Mouse (Mus musculus) mesoderm, embryonic 11.5 days (tissue): ENCODE data around the gene Exoc2.

Source experiments
- DNase-seq: peaks from one replicate; pipeline ENCODE4 v3.0.0-alpha.2; 2012; ENCODE audit warnings: low read depth, low spot score

The Exoc2 gene

GRCm38 (mm10) chr13:30973501-30974246 lies at the start of gene Exoc2, which contains the start of gene Gm5447:
TSS of gene Exoc2 (minus strand) at chr13:30974093.
TSS of gene Gm5447 (plus strand) at chr13:30974204.
- peak; percentile 89 for DNase-seq

DNA sequence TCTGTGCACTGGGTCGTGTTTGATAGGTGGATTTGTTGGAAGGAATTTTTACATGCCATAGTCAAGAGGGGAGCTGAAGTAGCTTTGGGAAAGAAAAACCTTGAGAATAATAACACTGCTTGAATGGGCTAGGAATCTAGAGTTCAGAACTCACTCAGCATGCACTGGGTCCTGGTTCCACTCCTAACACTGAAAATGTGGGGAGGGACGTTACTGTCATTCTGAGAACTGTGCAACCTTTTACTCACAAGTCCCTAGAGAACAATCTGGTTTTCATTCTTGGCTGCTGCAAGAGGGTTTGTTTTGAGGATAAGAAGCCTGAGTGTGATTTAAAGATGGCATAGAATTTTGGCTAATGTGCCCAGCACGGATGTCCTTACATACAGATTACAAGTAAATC lies 49.8 kb upstream of the Exoc2 start:
- no peak for DNase-seq

GRCm38 (mm10) chr13:31021927-31022326 lies 48.0 kb upstream of the Exoc2 start:
- DNase-seq, result no peak

- DNase-seq, result no peak
These were observed 47.6 kb upstream of the Exoc2 start for GRCm38 (mm10) chr13:31021514-31021913.

DNA sequence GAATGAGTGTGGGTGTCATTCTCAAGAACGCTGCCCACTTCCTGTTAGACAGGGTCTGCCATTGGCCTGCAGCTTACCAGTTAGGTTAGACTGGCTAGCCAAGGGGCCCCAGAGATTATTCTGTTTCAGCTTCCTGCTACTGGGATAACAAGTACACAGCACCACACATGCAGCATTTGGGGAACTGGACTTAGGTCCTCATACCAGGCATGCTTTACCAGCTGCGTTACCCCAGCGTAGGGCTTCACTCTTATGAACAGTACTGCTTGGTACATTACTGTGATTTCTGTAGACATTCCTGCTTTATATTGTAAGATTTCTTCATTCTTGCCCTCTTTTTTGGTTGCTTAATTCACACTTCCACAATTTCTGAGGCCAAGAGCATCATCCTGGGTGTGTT lies 43.7 kb upstream of the Exoc2 start:
- DNase-seq, result no peak

DNA sequence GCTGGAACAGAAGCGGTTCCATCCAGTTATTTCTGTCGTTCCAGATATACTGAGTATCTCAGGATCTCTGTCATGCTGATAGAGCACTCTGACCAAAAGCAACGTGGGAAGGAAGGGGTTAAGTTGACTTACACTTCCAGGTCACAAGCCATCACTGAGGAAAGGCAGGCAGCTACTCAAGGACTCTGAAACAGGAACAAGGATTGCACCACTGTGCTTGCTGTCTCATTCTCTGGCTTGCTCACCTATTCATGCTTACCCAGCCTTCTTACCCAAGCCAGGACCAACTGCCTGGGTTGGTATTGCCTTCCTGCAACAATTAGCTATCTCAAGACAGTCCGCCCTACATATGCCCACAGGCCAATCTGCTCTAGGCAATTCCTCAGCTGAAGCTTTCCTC lies 31.1 kb upstream of the Exoc2 start:
- DNase-seq, result no peak

DNA sequence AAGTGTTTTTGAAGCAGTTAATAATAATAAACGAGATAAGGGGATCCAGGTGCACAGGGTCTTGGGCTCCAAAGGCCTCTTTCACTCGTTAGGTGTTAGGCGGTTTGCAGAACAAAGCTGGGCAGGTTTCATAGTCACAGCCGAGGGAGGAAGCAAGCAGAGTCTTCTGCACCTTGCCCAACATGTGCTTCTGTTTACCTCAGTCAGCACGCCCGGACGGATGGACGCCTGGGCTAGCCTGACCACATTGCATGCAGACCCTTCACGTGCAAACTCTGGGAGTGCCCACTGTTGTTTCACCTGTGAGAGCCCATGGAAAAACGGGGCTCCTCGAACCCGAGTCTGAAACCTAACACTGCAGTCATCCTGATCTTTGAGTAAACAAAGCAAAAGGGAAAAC lies 30.6 kb upstream of the Exoc2 start:
- DNase-seq, result no peak

GRCm38 (mm10) chr13:30999799-31000198 lies 25.9 kb upstream of the Exoc2 start:
- no peak for DNase-seq

- no peak for DNase-seq
These were observed 23.8 kb upstream of the Exoc2 start for GRCm38 (mm10) chr13:30997526-30998253.

DNA sequence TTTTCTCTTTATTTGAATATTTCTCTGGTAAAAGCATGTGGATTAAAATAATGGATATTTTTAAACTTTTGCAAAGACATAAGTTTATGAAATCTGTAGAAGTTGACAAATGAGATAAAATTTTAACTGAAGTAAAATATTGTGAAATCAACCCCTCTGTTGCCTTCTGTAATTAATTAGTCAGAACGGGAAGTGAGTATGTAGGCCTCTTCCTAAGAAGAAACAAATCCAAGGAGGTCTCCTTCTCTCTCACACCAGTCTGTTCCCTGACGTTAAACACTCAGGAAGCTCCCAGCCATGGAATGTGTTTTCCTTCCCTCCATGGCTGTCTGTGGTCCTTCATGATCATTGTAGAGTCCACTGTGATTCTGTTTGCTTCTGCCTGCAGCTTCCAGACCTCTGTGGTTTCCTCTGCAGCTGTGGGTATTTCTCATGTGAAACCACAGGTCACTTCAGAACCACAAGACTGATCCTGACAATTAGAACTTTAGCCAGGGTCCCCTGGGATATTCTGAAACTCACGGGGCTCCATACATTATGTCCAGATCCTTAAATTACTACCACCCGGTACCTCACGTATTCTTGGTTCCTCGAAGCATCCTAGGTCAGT lies 20.5 kb upstream of the Exoc2 start:
- DNase-seq, result no peak

DNA sequence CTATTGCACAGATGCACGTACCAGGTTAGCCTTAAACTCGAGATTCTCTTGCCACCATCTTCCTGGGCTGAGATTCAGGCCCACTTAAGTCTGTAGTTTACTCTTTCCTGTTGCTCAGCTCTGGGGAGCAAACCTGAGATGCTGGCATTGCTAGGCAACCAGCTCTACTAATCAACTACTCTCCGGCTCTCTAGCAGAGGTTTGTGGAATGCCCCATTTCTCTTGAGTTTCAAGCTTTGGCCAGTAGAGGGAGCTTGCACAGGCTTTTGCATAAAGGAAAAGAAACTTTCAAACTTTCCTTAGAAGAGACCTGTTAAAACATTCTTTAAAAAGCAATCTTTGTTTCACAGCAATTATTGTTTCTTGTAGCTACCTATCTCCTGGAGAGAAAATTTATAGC lies 19.9 kb upstream of the Exoc2 start:
- peak; percentile 78 for DNase-seq

- DNase-seq, result no peak
These were observed 16.3 kb upstream of the Exoc2 start for GRCm38 (mm10) chr13:30990233-30990632.

GRCm38 (mm10) chr13:30989710-30990109 lies 15.8 kb upstream of the Exoc2 start:
- DNase-seq, result no peak

GRCm38 (mm10) chr13:30987686-30988085 lies 13.8 kb upstream of the Exoc2 start:
- no peak for DNase-seq

GRCm38 (mm10) chr13:30986934-30987455 lies 13.1 kb upstream of the Exoc2 start:
- no peak for DNase-seq

DNA sequence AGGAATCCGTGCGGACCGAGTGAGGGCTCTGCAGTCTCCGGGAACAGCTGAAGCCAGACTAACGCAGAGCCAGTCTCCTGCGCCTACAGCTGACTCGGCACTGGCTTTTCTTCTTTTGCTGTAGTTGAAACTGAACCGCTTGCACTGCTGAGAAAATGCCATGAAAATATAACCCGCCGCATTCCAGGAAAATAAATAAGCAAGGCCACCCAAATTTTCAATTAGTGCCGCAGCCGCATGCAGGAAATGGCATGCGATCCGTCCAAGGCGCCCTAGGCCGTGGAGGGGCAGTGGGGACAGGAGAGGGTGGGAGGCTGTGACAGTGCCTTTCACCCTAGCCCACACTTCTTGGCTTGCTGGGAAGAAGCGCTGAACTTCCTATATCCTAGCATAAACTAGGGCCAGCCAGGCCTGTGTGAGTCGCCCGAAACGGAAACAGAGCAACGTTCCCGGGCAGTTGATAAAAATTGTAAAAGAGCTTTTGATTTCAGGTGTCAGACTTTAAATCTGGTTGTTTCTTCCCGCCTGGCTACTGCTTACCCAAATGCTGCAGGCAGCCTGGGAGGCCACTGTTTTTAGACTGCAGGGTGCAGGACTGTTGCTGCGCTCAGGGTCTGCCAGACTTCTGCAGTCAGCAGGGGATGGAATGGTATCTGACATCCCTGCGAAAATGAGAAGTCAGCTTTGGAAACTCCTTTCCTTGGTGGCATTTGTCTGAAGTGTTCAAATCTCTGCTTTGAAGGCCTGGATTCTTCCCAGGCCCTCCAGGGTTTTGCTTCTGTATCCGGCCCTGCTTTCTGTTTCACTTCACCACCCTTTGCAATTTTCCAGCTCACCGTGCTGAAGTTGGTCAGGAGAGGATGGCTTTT lies 11.9 kb upstream of the Exoc2 start:
- DNase-seq, result peak; percentile 41

- no peak for DNase-seq
These were observed 11.3 kb upstream of the Exoc2 start for GRCm38 (mm10) chr13:30985275-30985597.

DNA sequence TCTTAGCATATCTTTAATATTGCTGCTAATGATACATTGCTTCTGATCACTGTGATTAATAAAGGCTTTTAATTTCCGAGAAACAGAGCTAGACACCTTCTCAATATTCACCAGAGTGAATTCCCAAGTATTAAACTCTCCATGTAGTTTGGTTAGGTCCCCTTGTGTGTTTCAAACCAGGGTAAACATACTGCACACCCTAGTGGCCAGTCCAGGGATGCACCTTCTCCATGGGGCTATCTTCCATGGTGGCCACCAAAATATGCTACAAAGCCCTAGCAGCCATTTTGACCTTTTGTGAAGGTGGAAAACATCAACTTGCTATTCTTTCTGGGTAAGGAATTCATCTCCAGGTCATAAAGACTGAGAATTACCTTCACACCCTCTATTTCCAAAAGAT lies 7.8 kb upstream of the Exoc2 start:
- no peak for DNase-seq

DNA sequence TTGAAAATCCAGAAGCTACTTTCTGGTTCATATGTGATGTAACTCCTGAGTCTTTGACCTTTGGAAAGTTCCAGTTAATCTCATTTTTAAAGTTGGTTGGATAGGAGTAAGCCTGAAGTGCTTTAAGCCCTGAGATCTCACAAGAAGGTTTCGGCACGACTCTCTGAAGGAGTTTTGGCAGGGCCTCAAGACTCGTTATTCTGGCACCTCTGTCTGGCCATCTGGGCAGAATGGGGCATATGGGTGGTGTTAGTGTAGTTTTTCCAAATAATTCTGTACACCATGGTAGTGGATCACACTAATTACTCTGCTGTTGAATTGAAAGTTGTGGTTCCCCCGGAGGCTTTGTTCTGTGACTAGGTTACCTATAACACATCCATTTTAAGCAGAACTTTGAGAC lies 4.3 kb upstream of the Exoc2 start:
- no peak for DNase-seq

- no peak for DNase-seq
These were observed 2.7 kb upstream of the Exoc2 start for GRCm38 (mm10) chr13:30976536-30977084.

- no peak for DNase-seq
These were observed 346 bp upstream of the Exoc2 start for GRCm38 (mm10) chr13:30974247-30974630.
